8 mouse cellular contexts compared by ENCODE assay signal in the genomic region with DNA sequence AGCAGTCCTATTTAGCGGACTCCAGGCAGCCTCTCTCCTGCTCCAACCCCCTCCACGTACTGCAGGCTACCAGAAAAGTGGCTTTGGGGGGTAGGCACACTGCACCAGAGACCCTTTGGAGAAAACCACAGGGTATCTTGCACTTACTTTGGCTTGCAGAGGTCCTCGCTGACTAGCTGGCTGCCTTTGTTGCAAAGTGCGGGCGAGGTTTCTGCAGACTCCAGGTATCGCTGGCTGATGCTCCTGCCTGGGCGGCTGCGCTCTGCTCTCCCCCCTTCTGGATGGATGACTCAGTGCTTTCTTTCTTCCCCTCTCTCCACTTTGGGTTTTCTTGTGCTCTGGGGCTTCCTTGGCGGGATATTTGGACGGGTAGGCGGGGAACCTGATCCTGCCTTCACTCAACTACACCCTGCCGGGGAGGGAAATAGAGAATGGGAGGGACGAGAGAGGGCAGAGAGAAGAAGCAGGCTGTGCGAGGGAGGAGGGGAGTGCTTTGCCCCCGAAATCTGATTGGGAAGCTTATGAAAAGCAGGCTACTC. TPM values are rescaled to one million over a fixed set of nuclear protein-coding genes. Genes with fewer than 3 reads are reported as not detected.
DNase-seq lines count a peak whose midpoint lies in the region; ATAC-seq and TF ChIP-seq lines count a peak whose summit lies in the region.

A gene (minus strand): TSS at position 474 of the 539 bp plus-strand sequence.

- peak within 1 kb of the TSS; percentile 66 for H3K4me3 ChIP-seq in forebrain, embryonic 16.5 days (replicated peaks; ENCODE audit: low read length)
- H3K4me3 ChIP-seq in hindbrain, embryonic 13.5 days: peak within 1 kb of the TSS; percentile 72
- H3K4me3 ChIP-seq in limb, embryonic 10.5 days: peak within 1 kb of the TSS; percentile 71
- H3K4me3 ChIP-seq in neural tube, embryonic 15.5 days (replicated peaks): peak within 1 kb of the TSS; percentile 72
- no peak within 1 kb of the TSS for H3K4me3 ChIP-seq in thymus, adult 2 months (ENCODE audit: control insufficient read depth, insufficient read depth, low read length)

- peak; percentile 88 for ATAC-seq in forebrain, embryonic 16.5 days
- peak; percentile 80 for ATAC-seq in hindbrain, embryonic 13.5 days (ENCODE audit: low FRiP score)
- peak; percentile 85 for ATAC-seq in neural tube, embryonic 15.5 days (ENCODE audit: low FRiP score)

- no peaks in the 10 kb centered on the region for H3K9me3 ChIP-seq in forebrain, embryonic 16.5 days (ENCODE audit: control insufficient read depth, low read length)
- no peaks in the 10 kb centered on the region for H3K9me3 ChIP-seq in hindbrain, embryonic 13.5 days
- no peaks in the 10 kb centered on the region for H3K9me3 ChIP-seq in limb, embryonic 10.5 days (replicated peaks)
- H3K9me3 ChIP-seq in neural tube, embryonic 15.5 days (replicated peaks): no peaks in the 10 kb centered on the region

- TF ChIP-seq CTCF in thymus, adult 2 months (IDR thresholded peaks at IDR 0.05; ENCODE audit: borderline replicate concordance, control insufficient read depth, extremely low read depth, insufficient read depth, low read length, poor library complexity): no peak

- peak within 1 kb of the TSS; percentile 76 for H3K9ac ChIP-seq in forebrain, embryonic 16.5 days (replicated peaks; ENCODE audit: low read depth, low read length)
- peak within 1 kb of the TSS; percentile 89 for H3K9ac ChIP-seq in hindbrain, embryonic 13.5 days
- peak within 1 kb of the TSS; percentile 76 for H3K9ac ChIP-seq in neural tube, embryonic 15.5 days (replicated peaks)

- peak within 1 kb of the TSS; percentile 89 for H3K27ac ChIP-seq in forebrain, embryonic 16.5 days (ENCODE audit: low read length)
- peak within 1 kb of the TSS; percentile 93 for H3K27ac ChIP-seq in hindbrain, embryonic 13.5 days
- peak within 1 kb of the TSS; percentile 95 for H3K27ac ChIP-seq in limb, embryonic 10.5 days
- H3K27ac ChIP-seq in neural tube, embryonic 15.5 days (replicated peaks): peak within 1 kb of the TSS; percentile 89
- no peak within 1 kb of the TSS for H3K27ac ChIP-seq in thymus, adult 2 months (ENCODE audit: control insufficient read depth, insufficient read depth, low read length)

- H3K4me2 ChIP-seq in forebrain, embryonic 16.5 days (ENCODE audit: low read length): peak within 1 kb of the TSS; percentile 74
- peak within 1 kb of the TSS; percentile 69 for H3K4me2 ChIP-seq in hindbrain, embryonic 13.5 days
- H3K4me2 ChIP-seq in neural tube, embryonic 15.5 days: peak within 1 kb of the TSS; percentile 66

- DNase-seq in layer of hippocampus, adult 11-12 months (ENCODE audit: low spot score): peak; percentile 67
- DNase-seq in layer of hippocampus, adult 9-10 months (ENCODE audit: low spot score): no peak
- peak; percentile 46 to 49 for DNase-seq in cerebellum, adult 18-20 months
- DNase-seq in limb, embryonic 10.5 days (ENCODE audit: low spot score): peak; percentile 82
- DNase-seq in thymus, adult 2 months: no peak

- H3K36me3 ChIP-seq in forebrain, embryonic 16.5 days (ENCODE audit: control insufficient read depth, insufficient read depth): no peaks in the 10 kb centered on the region
- H3K36me3 ChIP-seq in hindbrain, embryonic 13.5 days: peaks cover 6% of the 10 kb centered on the region; the same call in 1 of the 2 replicates
- H3K36me3 ChIP-seq in limb, embryonic 10.5 days: peaks cover 28% of the 10 kb centered on the region
- H3K36me3 ChIP-seq in neural tube, embryonic 15.5 days: no peaks in the 10 kb centered on the region
- no peaks in the 10 kb centered on the region for H3K36me3 ChIP-seq in thymus, adult 2 months (ENCODE audit: control insufficient read depth, insufficient read depth, low read length)

- no peaks in the 10 kb centered on the region for H3K27me3 ChIP-seq in forebrain, embryonic 16.5 days (replicated peaks; ENCODE audit: control insufficient read depth, insufficient read depth, low read length)
- no peaks in the 10 kb centered on the region for H3K27me3 ChIP-seq in hindbrain, embryonic 13.5 days
- no peaks in the 10 kb centered on the region for H3K27me3 ChIP-seq in limb, embryonic 10.5 days (ENCODE audit: low read depth, poor library complexity, severe bottlenecking)
- no peaks in the 10 kb centered on the region for H3K27me3 ChIP-seq in neural tube, embryonic 15.5 days (replicated peaks)
- no peaks in the 10 kb centered on the region for H3K27me3 ChIP-seq in thymus, adult 2 months (ENCODE audit: control insufficient read depth, insufficient read depth, low read length)

- 0% methylated on average over 15 of the region's 15 CpGs for WGBS in forebrain, embryonic 16.5 days
- WGBS in hindbrain, embryonic 13.5 days: under 1% methylated on average over 15 of the region's 15 CpGs
- WGBS in limb, embryonic 10.5 days: under 1% methylated on average over 15 of the region's 15 CpGs
- WGBS in neural tube, embryonic 15.5 days: under 1% methylated on average over 15 of the region's 15 CpGs
- WGBS in thymus, adult 2 months: 8% methylated on average over 15 of the region's 15 CpGs

- H3K4me1 ChIP-seq in forebrain, embryonic 16.5 days (replicated peaks; ENCODE audit: control insufficient read depth, insufficient read depth, low read length): peaks cover 23% of the 10 kb centered on the region
- peaks cover 40% of the 10 kb centered on the region for H3K4me1 ChIP-seq in hindbrain, embryonic 13.5 days (replicated peaks)
- peaks cover 35% of the 10 kb centered on the region for H3K4me1 ChIP-seq in limb, embryonic 10.5 days
- H3K4me1 ChIP-seq in neural tube, embryonic 15.5 days: peaks cover 37% of the 10 kb centered on the region
- H3K4me1 ChIP-seq in thymus, adult 2 months (replicated peaks; ENCODE audit: control insufficient read depth, insufficient read depth, low read length): no peaks in the 10 kb centered on the region

- TF ChIP-seq POLR2A in thymus, adult 2 months (IDR thresholded peaks at IDR 0.05; ENCODE audit: control insufficient read depth, extremely low read depth, insufficient read depth, low read length, poor library complexity): no peak

RNA-seq across cellular contexts. Expression of the gene that starts here (rescaled TPM):
- polyA plus RNA-seq in forebrain, embryonic 16.5 days (2015; fragmentation: Nextera tagmentation; extraction: Ambion mirVana): 472 and 585 TPM in 2 replicates
- 566 and 774 TPM in 2 replicates for polyA plus RNA-seq in hindbrain, embryonic 13.5 days (2015; fragmentation: Nextera tagmentation; extraction: Ambion mirVana)
- polyA plus RNA-seq in limb, embryonic 10.5 days (2016; fragmentation: Nextera tagmentation; extraction: Ambion mirVana): 587 and 597 TPM in 2 replicates
- polyA plus RNA-seq in neural tube, embryonic 15.5 days (2015; fragmentation: Nextera tagmentation; extraction: Ambion mirVana): 623 and 715 TPM in 2 replicates
- polyA plus RNA-seq in thymus, adult 2 months (2012; rRNA removed): 2.6 and 2.9 TPM in 2 replicates

Comparison
In these comparisons a context has a peak if more than half of its experiments do, and no peak if none do; other contexts are left out.
1. RNA of the gene that starts here (polyA plus RNA-seq): 566 to 774 TPM in hindbrain, embryonic 13.5 days, 623 to 715 TPM in neural tube, embryonic 15.5 days, 587 to 597 TPM in limb, embryonic 10.5 days and 472 to 585 TPM in forebrain, embryonic 16.5 days; 2.6 to 2.9 TPM in thymus, adult 2 months; every median in the first group is over 100 times any median in the second.
2. DNase-seq: peak in layer of hippocampus, adult 11-12 months (single experiment), cerebellum, adult 18-20 months (2 of 2) and limb, embryonic 10.5 days (single experiment); none in layer of hippocampus, adult 9-10 months (single experiment) and thymus, adult 2 months (single experiment).
3. Peak in every context shown above with its lines, with median percentiles within 50 percentile points of each other: ATAC-seq, H3K4me2 ChIP-seq and H3K9ac ChIP-seq.